Mouse (Mus musculus) lung, adult 2 months (tissue): Measurements from ENCODE around the gene Tmcc3.

Experiments
- CTCF ChIP-seq: fragments of 200-500 bp; IDR thresholded peaks from 2 replicates; pipeline ENCODE4 v1.5.1; 2011; ENCODE audit warnings: mild to moderate bottlenecking, low read length, control low read depth; ENCODE audit not compliant: insufficient read depth
- POLR2A ChIP-seq: fragments of 200-500 bp; IDR thresholded peaks from 2 replicates; pipeline ENCODE4 v1.6.1; 2011; ENCODE audit warnings: low read depth, mild to moderate bottlenecking, control low read depth, low read length, borderline replicate concordance; ENCODE audit errors: extremely low read depth

GRCm38 (mm10) chr10:94474185-94474584 is 162.4 kb downstream of the Tmcc3 start:
- TF ChIP-seq CTCF: no peak
- no peak for TF ChIP-seq POLR2A
